In the genomic region with DNA sequence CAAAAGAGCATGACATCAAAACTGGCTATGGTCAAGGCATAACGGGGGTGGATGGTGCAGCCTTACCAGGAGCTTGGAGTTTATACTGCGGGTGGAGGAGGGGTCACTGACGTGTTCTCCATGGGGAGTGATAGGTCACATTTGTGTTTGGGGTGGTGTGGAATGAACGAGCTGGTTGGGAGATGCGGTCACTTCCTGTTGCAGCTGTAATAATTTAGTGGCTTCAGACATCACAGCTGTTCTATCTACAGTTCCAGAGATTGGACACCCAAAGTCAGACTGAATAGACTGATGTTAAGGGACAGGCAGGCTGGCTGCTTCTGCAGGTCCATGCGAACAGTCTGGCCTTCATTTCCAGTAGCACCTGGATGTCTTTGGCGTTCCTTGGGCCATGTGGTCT, we compare ENCODE assay signal across 10 mouse cellular contexts. TPM values are rescaled to one million over a fixed set of nuclear protein-coding genes. Genes with fewer than 3 reads are reported as not detected.
DNase-seq lines count a peak whose midpoint lies in the region; ATAC-seq lines count a peak whose summit lies in the region.
"Had no signal": no experiment of that assay in that cellular context is flagged by ENCODE, and none has a peak within 500 bp of the region (broad histone marks: within the 10 kb centered on the region; RNA-seq: fewer than 3 reads in every experiment).

No protein-coding gene starts in this region.

- intact Hi-C loops in heart, postnatal 14 days (cut with DNase I): no loop called here

- H3K4me3 ChIP-seq in lung, embryonic 15.5 days: no peak overlapping the region
- H3K4me3 ChIP-seq: embryonic facial prominence, embryonic 15.5 days; hindbrain, embryonic 15.5 days; megakaryocyte, embryonic 14.5 days had no signal

- H3K9ac ChIP-seq in lung, embryonic 15.5 days: no peak overlapping the region
- H3K9ac ChIP-seq: embryonic facial prominence, embryonic 15.5 days; hindbrain, embryonic 15.5 days had no signal

- no peak overlapping the region for H3K4me2 ChIP-seq in lung, embryonic 15.5 days
- H3K4me2 ChIP-seq: embryonic facial prominence, embryonic 15.5 days; hindbrain, embryonic 15.5 days had no signal

- no peak overlapping the region for H3K27ac ChIP-seq in lung, embryonic 15.5 days
- H3K27ac ChIP-seq: embryonic facial prominence, embryonic 15.5 days; hindbrain, embryonic 15.5 days had no signal

- no peaks in the 10 kb centered on the region for H3K9me3 ChIP-seq in lung, embryonic 15.5 days
- H3K9me3 ChIP-seq: embryonic facial prominence, embryonic 15.5 days; hindbrain, embryonic 15.5 days had no signal

- ATAC-seq in lung, embryonic 15.5 days (ENCODE audit: borderline replicate concordance, extremely low read depth, low FRiP score, low TSS enrichment): peak; percentile 69; the same call in 1 of the 2 replicates
- ATAC-seq in monocyte, adult 5-6 weeks (replicated peaks; ENCODE audit: insufficient number of reproducible peaks, low FRiP score, low TSS enrichment, poor library complexity, severe bottlenecking): no peak
- no peak for ATAC-seq in CD4-positive, CD25-positive, alpha-beta regulatory T cell, adult 4 months

- peak; percentile 76 for DNase-seq in 3T3-L1 (ENCODE audit: low read depth, low spot score)
- DNase-seq in gastrocnemius, adult 8-10 months (ENCODE audit: low spot score in 2 of 2): peak; percentile 37
- DNase-seq in heart, postnatal 14 days: peak; percentile 58 to 65
- DNase-seq in urinary bladder, postnatal 36 days (ENCODE audit: low spot score in 2 of 2): no peak

- no peaks in the 10 kb centered on the region for H3K27me3 ChIP-seq in lung, embryonic 15.5 days
- H3K27me3 ChIP-seq: embryonic facial prominence, embryonic 15.5 days; hindbrain, embryonic 15.5 days had no signal

- H3K36me3 ChIP-seq in lung, embryonic 15.5 days: no peaks in the 10 kb centered on the region
- H3K36me3 ChIP-seq: embryonic facial prominence, embryonic 15.5 days; hindbrain, embryonic 15.5 days had no signal

- 48% methylated on average over 7 of the region's 7 CpGs for WGBS in lung, embryonic 15.5 days

- peaks cover 18% of the 10 kb centered on the region; the same call in 1 of the 2 replicates for H3K4me1 ChIP-seq in lung, embryonic 15.5 days
- H3K4me1 ChIP-seq: hindbrain, embryonic 15.5 days had no signal

RNA-seq across cellular contexts. Expression of a gene that starts 46.9 kb away (rescaled TPM):
- 1 to 10 TPM; 4.0 to 8.7 (median 6.7) TPM for total RNA-seq in gastrocnemius, adult 8-10 months (2022)
- total RNA-seq in heart, postnatal 14 days (2021): 10 to 100 TPM; 22.3 to 23.9 TPM
- 7.3 and 9.0 TPM in 2 replicates for polyA plus RNA-seq in lung, embryonic 15.5 days (2015; fragmentation: Nextera tagmentation; extraction: Ambion mirVana)
- not detected in 3 replicates for total RNA-seq in monocyte, adult 5-6 weeks (2017)
- not detected for polyA plus RNA-seq in CD4-positive, CD25-positive, alpha-beta regulatory T cell, adult 4 months (2017; shearing (Covaris generic))

Comparison
In these comparisons a context has a peak if more than half of its experiments do, and no peak if none do; other contexts are left out.
1. DNase-seq: peak in 3T3-L1 (single experiment), gastrocnemius, adult 8-10 months (2 of 2) and heart, postnatal 14 days (2 of 2); none in urinary bladder, postnatal 36 days (0 of 2).